Mouse (Mus musculus): ENCODE data around the gene Rassf8. TPM values are rescaled to one million over a fixed set of nuclear protein-coding genes. Genes with fewer than 3 reads are reported as not detected.

Rassf8 gene
- polyA plus RNA-seq, 1 experiment from 2014 or later, result 13.6 TPM

- Histone ChIP-seq H3K27me3 (no peaks in the 10 kb centered on the region), H3K4me1 (peaks cover 32% of the 10 kb centered on the region), H3K27ac (no peak overlapping the region), H3K4me3 (no peak overlapping the region), H3K4me2 (no peak overlapping the region), H3K36me3 (peaks cover 10% of the 10 kb centered on the region), H3K9ac (no peak overlapping the region), H3K9me3 (no peaks in the 10 kb centered on the region)
- 77% methylated on average over 6 of the region's 6 CpGs for WGBS
- no peak for ATAC-seq (ENCODE audit: insufficient number of reproducible peaks, low FRiP score, low TSS enrichment, low read depth)
These were observed 7.9 kb downstream of the Rassf8 start for GRCm38 (mm10) chr6:145754416-145754815.

GRCm38 (mm10) chr6:145755942-145756639 lies 9.5 kb downstream of the Rassf8 start:
- 55% methylated on average over 14 of the region's 14 CpGs for WGBS
- H3K4me1 ChIP-seq, result peaks cover 40% of the 10 kb centered on the region

GRCm38 (mm10) chr6:145756640-145757005 lies 10.1 kb downstream of the Rassf8 start:
- Histone ChIP-seq H3K9me3 (no peaks in the 10 kb centered on the region), H3K4me2 (no peak overlapping the region), H3K4me3 (no peak overlapping the region), H3K9ac (no peak overlapping the region), H3K27me3 (no peaks in the 10 kb centered on the region), H3K36me3 (peaks cover 3% of the 10 kb centered on the region), H3K27ac (no peak overlapping the region), H3K4me1 (peaks cover 40% of the 10 kb centered on the region)
- ATAC-seq (ENCODE audit: insufficient number of reproducible peaks, low FRiP score, low TSS enrichment, low read depth), result no peak
- WGBS, result 72% methylated on average over 6 of the region's 6 CpGs

More at GRCm38 (mm10) chr6:145755942-145756639, 9.5 kb downstream of the Rassf8 start:
- Histone ChIP-seq H3K9me3 (no peaks in the 10 kb centered on the region), H3K27ac (no peak overlapping the region), H3K36me3 (peaks cover 5% of the 10 kb centered on the region), H3K9ac (no peak overlapping the region), H3K4me3 (no peak overlapping the region), H3K27me3 (no peaks in the 10 kb centered on the region), H3K4me2 (no peak overlapping the region)
- no peak for ATAC-seq (ENCODE audit: insufficient number of reproducible peaks, low FRiP score, low TSS enrichment, low read depth)

GRCm38 (mm10) chr6:145757346-145757745 lies 10.8 kb downstream of the Rassf8 start:
- ATAC-seq (ENCODE audit: insufficient number of reproducible peaks, low FRiP score, low TSS enrichment, low read depth), result no peak
- no peak overlapping the region for H3K4me2 ChIP-seq
- H3K27ac ChIP-seq, result no peak overlapping the region
- H3K9ac ChIP-seq, result no peak overlapping the region
- peaks cover 39% of the 10 kb centered on the region for H3K4me1 ChIP-seq
- no peaks in the 10 kb centered on the region for H3K9me3 ChIP-seq
- WGBS, result 77% methylated on average over 3 of the region's 3 CpGs
- H3K36me3 ChIP-seq, result peaks cover 3% of the 10 kb centered on the region
- H3K27me3 ChIP-seq, result no peaks in the 10 kb centered on the region
- no peak overlapping the region for H3K4me3 ChIP-seq

- H3K36me3 ChIP-seq, result no peaks in the 10 kb centered on the region; the same call in 1 of the 2 replicates
- no peaks in the 10 kb centered on the region for H3K27me3 ChIP-seq
- no peaks in the 10 kb centered on the region for H3K9me3 ChIP-seq
- H3K4me1 ChIP-seq, result peaks cover 43% of the 10 kb centered on the region
- no peak overlapping the region for H3K4me3 ChIP-seq
- H3K27ac ChIP-seq, result no peak overlapping the region
- no peak overlapping the region for H3K9ac ChIP-seq
- WGBS, result 77% methylated on average over 10 of the region's 10 CpGs
- ATAC-seq (ENCODE audit: insufficient number of reproducible peaks, low FRiP score, low TSS enrichment, low read depth), result no peak
- H3K4me2 ChIP-seq, result no peak overlapping the region
These were observed 12.1 kb downstream of the Rassf8 start for GRCm38 (mm10) chr6:145758685-145759084.

- H3K4me1 ChIP-seq, result peaks cover 40% of the 10 kb centered on the region
- H3K27ac ChIP-seq, result no peak overlapping the region
- no peaks in the 10 kb centered on the region for H3K9me3 ChIP-seq
- H3K36me3 ChIP-seq, result no peaks in the 10 kb centered on the region; the same call in 1 of the 2 replicates
- 81% methylated on average over 2 of the region's 2 CpGs for WGBS
- H3K4me2 ChIP-seq, result no peak overlapping the region
- no peak for ATAC-seq (ENCODE audit: insufficient number of reproducible peaks, low FRiP score, low TSS enrichment, low read depth)
- H3K9ac ChIP-seq, result no peak overlapping the region
- no peak overlapping the region for H3K4me3 ChIP-seq
- no peaks in the 10 kb centered on the region for H3K27me3 ChIP-seq
These were observed 12.9 kb downstream of the Rassf8 start for GRCm38 (mm10) chr6:145759432-145759831.

- Histone ChIP-seq H3K4me1 (peaks cover 39% of the 10 kb centered on the region), H3K27ac (0 out of 2 replicates have a peak overlapping the region, but pooled peaks have one; percentile 18), H3K4me3 (no peak overlapping the region), H3K9ac (no peak overlapping the region), H3K9me3 (no peaks in the 10 kb centered on the region), H3K27me3 (no peaks in the 10 kb centered on the region), H3K4me2 (no peak overlapping the region), H3K36me3 (no peaks in the 10 kb centered on the region; the same call in 1 of the 2 replicates)
- no peak for ATAC-seq (ENCODE audit: insufficient number of reproducible peaks, low FRiP score, low TSS enrichment, low read depth)
- 65% methylated on average over 4 of the region's 4 CpGs for WGBS
These were observed 13.9 kb downstream of the Rassf8 start for GRCm38 (mm10) chr6:145760246-145761016.

GRCm38 (mm10) chr6:145761151-145761935 lies 14.8 kb downstream of the Rassf8 start:
- Histone ChIP-seq H3K36me3 (no peaks in the 10 kb centered on the region; the same call in 1 of the 2 replicates), H3K4me3 (no peak overlapping the region), H3K4me2 (no peak overlapping the region), H3K9me3 (no peaks in the 10 kb centered on the region), H3K9ac (no peak overlapping the region), H3K4me1 (peaks cover 31% of the 10 kb centered on the region), H3K27ac (no peak overlapping the region), H3K27me3 (no peaks in the 10 kb centered on the region)
- ATAC-seq (ENCODE audit: insufficient number of reproducible peaks, low FRiP score, low TSS enrichment, low read depth), result no peak
- 66% methylated on average over 3 of the region's 3 CpGs for WGBS

- Histone ChIP-seq H3K27ac (no peak overlapping the region), H3K4me2 (no peak overlapping the region), H3K4me3 (no peak overlapping the region), H3K9ac (no peak overlapping the region), H3K27me3 (no peaks in the 10 kb centered on the region), H3K4me1 (peaks cover 29% of the 10 kb centered on the region), H3K9me3 (no peaks in the 10 kb centered on the region), H3K36me3 (no peaks in the 10 kb centered on the region; the same call in 1 of the 2 replicates)
- 91% methylated on average over 3 of the region's 3 CpGs for WGBS
- ATAC-seq (ENCODE audit: insufficient number of reproducible peaks, low FRiP score, low TSS enrichment, low read depth), result no peak
These were observed 15.5 kb downstream of the Rassf8 start for GRCm38 (mm10) chr6:145762016-145762415.

GRCm38 (mm10) chr6:145763051-145763450 lies 16.5 kb downstream of the Rassf8 start:
- H3K4me2 ChIP-seq, result no peak overlapping the region
- no peaks in the 10 kb centered on the region; the same call in 1 of the 2 replicates for H3K36me3 ChIP-seq
- H3K27me3 ChIP-seq, result no peaks in the 10 kb centered on the region
- WGBS, result 69% methylated on average over 4 of the region's 4 CpGs
- H3K9ac ChIP-seq, result no peak overlapping the region
- no peaks in the 10 kb centered on the region for H3K9me3 ChIP-seq
- H3K27ac ChIP-seq, result no peak overlapping the region; the same call in 1 of the 2 replicates
- ATAC-seq (ENCODE audit: insufficient number of reproducible peaks, low FRiP score, low TSS enrichment, low read depth), result no peak
- no peak overlapping the region for H3K4me3 ChIP-seq
- peaks cover 32% of the 10 kb centered on the region for H3K4me1 ChIP-seq

GRCm38 (mm10) chr6:145765011-145765410 lies 18.5 kb downstream of the Rassf8 start:
- 48% methylated on average over 7 of the region's 7 CpGs for WGBS
- Histone ChIP-seq H3K36me3 (no peaks in the 10 kb centered on the region), H3K27me3 (no peaks in the 10 kb centered on the region), H3K9me3 (no peaks in the 10 kb centered on the region), H3K4me1 (peaks cover 43% of the 10 kb centered on the region), H3K9ac (no peak overlapping the region), H3K4me2 (no peak overlapping the region), H3K27ac (no peak overlapping the region), H3K4me3 (no peak overlapping the region)
- no peak for ATAC-seq (ENCODE audit: insufficient number of reproducible peaks, low FRiP score, low TSS enrichment, low read depth)

All from limb, embryonic 15.5 days (tissue).